Comparison of ENCODE assay signal across 8 mouse cellular contexts in genomic region chr16:5931680-5932079, GRCm38 (mm10). TPM values are rescaled to one million over a fixed set of nuclear protein-coding genes. Genes with fewer than 3 reads are reported as not detected.
DNase-seq lines count a peak whose midpoint lies in the region; ATAC-seq and TF ChIP-seq lines count a peak whose summit lies in the region.

No protein-coding gene starts in this region.

- H3K36me3 ChIP-seq in kidney, embryonic 16.5 days (ENCODE audit: insufficient read depth, low read length), result no peaks in the 10 kb centered on the region
- no peaks in the 10 kb centered on the region for H3K36me3 ChIP-seq in limb, embryonic 14.5 days (ENCODE audit: control insufficient read depth, insufficient read depth, low read length)

- no peak overlapping the region for H3K4me3 ChIP-seq in kidney, embryonic 16.5 days (ENCODE audit: low read length)
- no peak overlapping the region for H3K4me3 ChIP-seq in limb, embryonic 14.5 days (replicated peaks; ENCODE audit: low read length)

- intact Hi-C loops in gastrocnemius, postnatal 14 days (cut with DNase I; ENCODE audit: low total_unique reads), result loop anchor here (5.0 kb wide), 1 partner anchor 459 kb away; no protein-coding TSS in a partner anchor

- no peaks in the 10 kb centered on the region for H3K4me1 ChIP-seq in kidney, embryonic 16.5 days (ENCODE audit: insufficient read depth, low read length)
- H3K4me1 ChIP-seq in limb, embryonic 14.5 days (ENCODE audit: control insufficient read depth, insufficient read depth, low read length), result no peaks in the 10 kb centered on the region

- H3K4me2 ChIP-seq in kidney, embryonic 16.5 days (replicated peaks; ENCODE audit: low read depth, low read length), result no peak overlapping the region
- no peak overlapping the region for H3K4me2 ChIP-seq in limb, embryonic 14.5 days (replicated peaks; ENCODE audit: low read depth, low read length, severe bottlenecking)

- H3K9ac ChIP-seq in kidney, embryonic 16.5 days (replicated peaks; ENCODE audit: low read length), result no peak overlapping the region
- H3K9ac ChIP-seq in limb, embryonic 14.5 days (ENCODE audit: low read depth, low read length, severe bottlenecking), result no peak overlapping the region

- DNase-seq in 416B (ENCODE audit: low read depth), result peak; percentile 60
- DNase-seq in adrenal gland, adult 18-20 months (ENCODE audit: low spot score in 2 of 2), result peak; percentile 77 to 80
- DNase-seq in gastrocnemius, postnatal 14 days, result peak; percentile 44
- DNase-seq in limb, embryonic 14.5 days (ENCODE audit: low spot score), result peak; percentile 61
- peak; percentile 38 for DNase-seq in ovary, postnatal 10 days (ENCODE audit: low spot score)
- DNase-seq in thymus, postnatal 36 days, result peak; percentile 4 to 9

- H3K27ac ChIP-seq in kidney, embryonic 16.5 days (ENCODE audit: low read length), result no peak overlapping the region
- H3K27ac ChIP-seq in limb, embryonic 14.5 days (replicated peaks; ENCODE audit: low read depth, low read length), result no peak overlapping the region

- 30% methylated on average over 7 of the region's 7 CpGs for WGBS in kidney, embryonic 16.5 days
- WGBS in limb, embryonic 14.5 days, result 20% methylated on average over 7 of the region's 7 CpGs

- ATAC-seq in common myeloid progenitor, adult 5-6 weeks (replicated peaks; ENCODE audit: low read depth, poor library complexity, severe bottlenecking), result peak; percentile 87
- ATAC-seq in kidney, embryonic 16.5 days (ENCODE audit: low FRiP score, low TSS enrichment), result peak; percentile 49
- ATAC-seq in limb, embryonic 14.5 days (ENCODE audit: low FRiP score, low read depth), result no peak

- no peak for TF ChIP-seq POLR2A in limb, embryonic 14.5 days (IDR thresholded peaks at IDR 0.05; ENCODE audit: borderline replicate concordance, extremely low read depth, insufficient read depth, insufficient read length)

- H3K27me3 ChIP-seq in kidney, embryonic 16.5 days (ENCODE audit: insufficient read depth, low read length), result no peaks in the 10 kb centered on the region
- H3K27me3 ChIP-seq in limb, embryonic 14.5 days (ENCODE audit: control insufficient read depth, insufficient read depth, low read length), result no peaks in the 10 kb centered on the region

- H3K9me3 ChIP-seq in kidney, embryonic 16.5 days (ENCODE audit: low read length), result no peaks in the 10 kb centered on the region
- no peaks in the 10 kb centered on the region for H3K9me3 ChIP-seq in limb, embryonic 14.5 days (ENCODE audit: control insufficient read depth, low read length)

RNA-seq across cellular contexts. Expression of gene Rbfox1, which starts 46.5 kb away (rescaled TPM):
- 1 to 10 TPM in 1 of 2 experiments, under 1 TPM in 1; 0.96 to 1.5 TPM for total RNA-seq in adrenal gland, adult 18-20 months (2021)
- not detected in 2 replicates for total RNA-seq in common myeloid progenitor, adult 5-6 weeks (2017)
- 100 to 1,000 TPM; 120 to 127 TPM for total RNA-seq in gastrocnemius, postnatal 14 days (2021)
- polyA plus RNA-seq in kidney, embryonic 16.5 days (2015; fragmentation: Nextera tagmentation; extraction: Ambion mirVana), result 5.4 and 9.6 TPM in 2 replicates
- 6.0 and 7.7 TPM in 2 replicates for polyA plus RNA-seq in limb, embryonic 14.5 days (2012; rRNA removed)
- polyA plus RNA-seq in limb, embryonic 14.5 days (2014; fragmentation: Nextera tagmentation; extraction: Ambion mirVana), result 3.8 and 4.1 TPM in 2 replicates

Comparison
In these comparisons a context has a peak if more than half of its experiments do, and no peak if none do; other contexts are left out.
1. DNase-seq: peak in every context shown above with its lines; median percentile 78 in adrenal gland, adult 18-20 months; 61 in limb, embryonic 14.5 days; 60 in 416B; 44 in gastrocnemius, postnatal 14 days; 38 in ovary, postnatal 10 days; 6 in thymus, postnatal 36 days.
2. RNA of gene Rbfox1, which starts 46.5 kb away (total RNA-seq): 120 to 127 TPM in gastrocnemius, postnatal 14 days; 0.96 to 1.5 TPM in adrenal gland, adult 18-20 months and not detected in common myeloid progenitor, adult 5-6 weeks; every median in the first group is over 10 times any median in the second.